Mouse (Mus musculus) lung, embryonic 14.5 days (tissue): Measurements from ENCODE around the gene Rasgef1a. TPM values are rescaled to one million over a fixed set of nuclear protein-coding genes. Genes with fewer than 3 reads are reported as not detected.

Source experiments
- ATAC-seq: fragments of 200-750 bp; cut with Nextera tagmentation; 2 replicates; pipeline ENCODE4 v1.8.0; 2017; ENCODE audit warnings: mild to moderate bottlenecking, moderate TSS enrichment, moderate library complexity; ENCODE audit not compliant: insufficient read depth
- DNase-seq: peaks from one replicate; pipeline ENCODE4 v3.0.0-alpha.2; 2015
- H3K27ac ChIP-seq: fragments of 300-500 bp; sonication (generic); 2 replicates; pipeline ENCODE4 v1.5.1; 2014; ENCODE audit warnings: low read depth, mild to moderate bottlenecking, moderate library complexity
- H3K27me3 ChIP-seq: fragments of 300-500 bp; sonication (generic); 2 replicates; pipeline ENCODE4 v1.6.1; 2014; ENCODE audit warnings: low read length, control low read depth; ENCODE audit not compliant: insufficient read depth
- H3K36me3 ChIP-seq: fragments of 300-500 bp; sonication (generic); 2 replicates; pipeline ENCODE4 v1.6.1; 2014; ENCODE audit warnings: control low read depth; ENCODE audit not compliant: insufficient read depth
- H3K4me1 ChIP-seq: fragments of 300-500 bp; sonication (generic); 2 replicates; pipeline ENCODE4 v1.6.1; 2014; ENCODE audit warnings: antibody characterized with exemption, control low read depth; ENCODE audit not compliant: insufficient read depth
- H3K4me2 ChIP-seq: fragments of 300-500 bp; sonication (generic); 2 replicates; pipeline ENCODE4 v1.6.1; 2014; ENCODE audit warnings: mild to moderate bottlenecking
- H3K4me3 ChIP-seq: fragments of 300-500 bp; sonication (generic); 2 replicates; pipeline ENCODE4 v1.5.1; 2014; ENCODE audit warnings: low read depth, low read length
- H3K9ac ChIP-seq: fragments of 300-500 bp; sonication (generic); 2 replicates; pipeline ENCODE4 v1.6.1; 2014
- H3K9me3 ChIP-seq: fragments of 300-500 bp; sonication (generic); 2 replicates; pipeline ENCODE4 v1.6.1; 2016; ENCODE audit warnings: low read depth, low read length, control low read depth
- CTCF ChIP-seq: IDR thresholded peaks from 2 replicates; pipeline ENCODE4 v1.5.1; 2016; ENCODE audit warnings: antibody characterized with exemption, low read depth
- WGBS: fragments of 180-500 bp; shearing (Covaris S2); extraction: QIAGEN DNeasy Blood & Tissue Kit; methylation state at CpG from one replicate; pipeline ENCODE4 v1.1.7; 2014; 5-methylcytosine and 5-hydroxymethylcytosine counted together
- polyA plus RNA-seq: library from polyadenylated mRNA; unstranded; fragments of >200 nt; fragmentation: Nextera tagmentation; extraction: Ambion mirVana; gene quantifications from 2 replicates; pipeline ENCODE4 v1.2.1, GENCODE M21; 2014

The Rasgef1a gene
- polyA plus RNA-seq, 1 experiment from 2014 or later: 1.1 TPM

GRCm38 (mm10) chr6:118088750-118089440 lies 77.7 kb downstream of the Rasgef1a start:
- Histone ChIP-seq H3K4me2 (no peak overlapping the region), H3K9me3 (no peaks in the 10 kb centered on the region), H3K27me3 (no peaks in the 10 kb centered on the region), H3K36me3 (no peaks in the 10 kb centered on the region), H3K27ac (no peak overlapping the region), H3K4me1 (no peaks in the 10 kb centered on the region), H3K9ac (no peak overlapping the region), H3K4me3 (no peak overlapping the region)
- ATAC-seq (no peak), DNase-seq (no peak)
- TF ChIP-seq CTCF: no peak
- 80% methylated on average over 17 of the region's 17 CpGs for WGBS

- no peak overlapping the region for H3K9ac ChIP-seq
- no peaks in the 10 kb centered on the region for H3K27me3 ChIP-seq
- ATAC-seq: no peak
- H3K36me3 ChIP-seq: no peaks in the 10 kb centered on the region
- no peak overlapping the region for H3K4me2 ChIP-seq
- H3K27ac ChIP-seq: no peak overlapping the region
- no peak overlapping the region for H3K4me3 ChIP-seq
- TF ChIP-seq CTCF: no peak
- no peaks in the 10 kb centered on the region for H3K9me3 ChIP-seq
- WGBS: 63% methylated on average over 9 of the region's 9 CpGs
- no peak for DNase-seq
- H3K4me1 ChIP-seq: no peaks in the 10 kb centered on the region
These were observed 79.6 kb downstream of the Rasgef1a start for GRCm38 (mm10) chr6:118090827-118091226.

GRCm38 (mm10) chr6:118097765-118098365 lies 86.6 kb downstream of the Rasgef1a start:
- H3K27me3 ChIP-seq: no peaks in the 10 kb centered on the region
- TF ChIP-seq CTCF: no peak
- H3K4me1 ChIP-seq: no peaks in the 10 kb centered on the region
- H3K4me2 ChIP-seq: no peak overlapping the region
- ATAC-seq (peak; percentile 78; the same call in 1 of the 2 replicates), DNase-seq (peak; percentile 89)
- WGBS: 43% methylated on average over 8 of the region's 8 CpGs
- no peaks in the 10 kb centered on the region for H3K36me3 ChIP-seq
- no peak overlapping the region for H3K9ac ChIP-seq
- no peak overlapping the region for H3K4me3 ChIP-seq
- no peaks in the 10 kb centered on the region for H3K9me3 ChIP-seq
- H3K27ac ChIP-seq: peak overlapping the region; percentile 65

- Histone ChIP-seq H3K36me3 (no peaks in the 10 kb centered on the region), H3K4me2 (no peak overlapping the region), H3K9ac (no peak overlapping the region), H3K4me3 (no peak overlapping the region), H3K9me3 (no peaks in the 10 kb centered on the region), H3K27ac (no peak overlapping the region), H3K27me3 (no peaks in the 10 kb centered on the region), H3K4me1 (no peaks in the 10 kb centered on the region)
- ATAC-seq (no peak; the same call in 1 of the 2 replicates), DNase-seq (peak; percentile 63)
- WGBS: 40% methylated on average over 2 of the region's 2 CpGs
- TF ChIP-seq CTCF: peak; percentile 61
These were observed 88.1 kb downstream of the Rasgef1a start for GRCm38 (mm10) chr6:118099311-118099802.

GRCm38 (mm10) chr6:118111810-118112209 lies 100.6 kb downstream of the Rasgef1a start:
- H3K36me3 ChIP-seq: peaks cover 28% of the 10 kb centered on the region; the same call in 1 of the 2 replicates
- 35% methylated on average over 1 of the region's 1 CpGs for WGBS
- H3K4me2 ChIP-seq: no peak overlapping the region

GRCm38 (mm10) chr6:118122767-118123166 lies 111.5 kb downstream of the Rasgef1a start:
- TF ChIP-seq CTCF: no peak
- Histone ChIP-seq H3K36me3 (peaks cover 20% of the 10 kb centered on the region; the same call in 1 of the 2 replicates), H3K4me1 (peaks cover 5% of the 10 kb centered on the region; the same call in 1 of the 2 replicates), H3K9ac (no peak overlapping the region), H3K27ac (no peak overlapping the region), H3K9me3 (no peaks in the 10 kb centered on the region), H3K4me2 (no peak overlapping the region), H3K4me3 (no peak overlapping the region), H3K27me3 (no peaks in the 10 kb centered on the region)
- ATAC-seq (no peak), DNase-seq (no peak)
- 76% methylated on average over 1 of the region's 1 CpGs for WGBS

More at GRCm38 (mm10) chr6:118111810-118112209, 100.6 kb downstream of the Rasgef1a start:
- ATAC-seq (no peak), DNase-seq (no peak)
- TF ChIP-seq CTCF: peak; percentile 37
- Histone ChIP-seq H3K4me3 (no peak overlapping the region), H3K9ac (no peak overlapping the region), H3K9me3 (no peaks in the 10 kb centered on the region), H3K27ac (no peak overlapping the region), H3K4me1 (no peaks in the 10 kb centered on the region), H3K27me3 (no peaks in the 10 kb centered on the region)

- no peaks in the 10 kb centered on the region for H3K27me3 ChIP-seq
- ATAC-seq (no peak), DNase-seq (no peak)
- H3K27ac ChIP-seq: no peak overlapping the region
- H3K4me1 ChIP-seq: peaks cover 9% of the 10 kb centered on the region; the same call in 1 of the 2 replicates
- TF ChIP-seq CTCF: no peak
- H3K4me3 ChIP-seq: no peak overlapping the region
- H3K4me2 ChIP-seq: no peak overlapping the region
- no peaks in the 10 kb centered on the region for H3K9me3 ChIP-seq
- peaks cover 13% of the 10 kb centered on the region; the same call in 1 of the 2 replicates for H3K36me3 ChIP-seq
- H3K9ac ChIP-seq: no peak overlapping the region
These were observed 115.3 kb downstream of the Rasgef1a start for GRCm38 (mm10) chr6:118126577-118126976.
